Comparison of ENCODE assay signal across 18 mouse cellular contexts in genomic region chr6:50348619-50349018, GRCm38 (mm10).
A peak's percentile ranks its signal among the peaks of the same experiment; 100 is the strongest.
DNase-seq lines count a peak whose midpoint lies in the region; ATAC-seq and TF ChIP-seq lines count a peak whose summit lies in the region.
"Had no signal": no experiment of that assay in that cellular context is flagged by ENCODE, and none has a peak within 500 bp of the region (broad histone marks: within the 10 kb centered on the region; RNA-seq: fewer than 3 reads in every experiment).

No protein-coding gene starts in this region.

- WGBS in kidney, adult 2 months: 91% methylated on average over 1 of the region's 1 CpGs
- 85% methylated on average over 1 of the region's 1 CpGs for WGBS in kidney, embryonic 16.5 days
- WGBS in liver, postnatal 0 days (ENCODE audit: insufficient replicate concordance): 73% methylated on average over 1 of the region's 1 CpGs
- 85% methylated on average over 1 of the region's 1 CpGs for WGBS in stomach, postnatal 0 days

- H3K79me2 ChIP-seq in MEL (ENCODE audit: control insufficient read depth, insufficient read depth, low read length, poor library complexity): no peaks in the 10 kb centered on the region

- H3K27me3 ChIP-seq in kidney, adult 2 months (replicated peaks; ENCODE audit: control insufficient read depth, insufficient read depth, low read length): no peaks in the 10 kb centered on the region
- H3K27me3 ChIP-seq in kidney, embryonic 16.5 days (ENCODE audit: insufficient read depth, low read length): no peaks in the 10 kb centered on the region
- H3K27me3 ChIP-seq in liver, postnatal 0 days (ENCODE audit: insufficient read depth, low read length): no peaks in the 10 kb centered on the region
- H3K27me3 ChIP-seq in MEL (ENCODE audit: control insufficient read depth in 1 of 2, insufficient read depth in 2 of 2, low read length in 2 of 2): no peaks in the 10 kb centered on the region
- H3K27me3 ChIP-seq in stomach, postnatal 0 days (ENCODE audit: control insufficient read depth, insufficient read depth, low read length): no peaks in the 10 kb centered on the region
- H3K27me3 ChIP-seq: limb, embryonic 15.5 days had no signal

- TF ChIP-seq EP300 in liver, postnatal 0 days (IDR thresholded peaks at IDR 0.05; ENCODE audit: low read depth): no peak
- no peak for TF ChIP-seq EP300 in MEL (IDR thresholded peaks at IDR 0.05; ENCODE audit: low read depth in 1 of 2, low read length in 2 of 2)
- TF ChIP-seq EP300 in stomach, postnatal 0 days (optimal IDR thresholded peaks at IDR 0.05): no peak

- TF ChIP-seq CTCF in kidney, adult 2 months (conservative IDR thresholded peaks at IDR 0.05; ENCODE audit: insufficient read depth, insufficient read length, low read depth, low read length): peak; percentile 28; the same call in 1 of the 2 replicates
- peak; percentile 43 for TF ChIP-seq CTCF in liver, postnatal 0 days (IDR thresholded peaks at IDR 0.05; ENCODE audit: low read depth)
- TF ChIP-seq CTCF in MEL (IDR thresholded peaks at IDR 0.05 in 2 of 3, conservative IDR thresholded peaks at IDR 0.05 in 1 of 3; ENCODE audit: control insufficient read depth in 1 of 3, insufficient read depth in 1 of 3, low read depth in 2 of 3, low read length in 3 of 3, poor library complexity in 1 of 3, severe bottlenecking in 1 of 3): peak in 1 of 3 experiments; percentile 52; a peak in 2 of 6 replicates
- peak; percentile 64 for TF ChIP-seq CTCF in stomach, postnatal 0 days (IDR thresholded peaks at IDR 0.05; ENCODE audit: low read depth)

- peak; percentile 45 for DNase-seq in kidney, adult 2 months
- DNase-seq in liver, postnatal 0 days: no peak
- DNase-seq in liver (no peak), MEL (ENCODE audit: low read depth, low spot score) (peak; percentile 11)
- DNase-seq in stomach, postnatal 0 days (ENCODE audit: low spot score): no peak
- DNase-seq in adrenal gland, postnatal 10 days: no peak
- DNase-seq: cerebellum, adult 9-11 months; gastrocnemius, postnatal 25 days; kidney, postnatal 14 days; layer of hippocampus, adult 9-11 months; midbrain, embryonic 14.5 days; retina, postnatal 1 day; right cerebral cortex, postnatal 4 days; thymus, adult 18-20 months had no signal

- H3K27ac ChIP-seq in kidney, adult 2 months (ENCODE audit: insufficient read depth, low read depth, low read length): no peak overlapping the region
- no peak overlapping the region for H3K27ac ChIP-seq in kidney, embryonic 16.5 days (ENCODE audit: low read length)
- no peak overlapping the region for H3K27ac ChIP-seq in liver, postnatal 0 days (ENCODE audit: low read depth)
- H3K27ac ChIP-seq in MEL (ENCODE audit: control insufficient read depth, low read depth, low read length): no peak overlapping the region
- no peak overlapping the region for H3K27ac ChIP-seq in stomach, postnatal 0 days (replicated peaks)
- H3K27ac ChIP-seq: limb, embryonic 15.5 days had no signal

- no peaks in the 10 kb centered on the region for H3K4me1 ChIP-seq in kidney, adult 2 months (ENCODE audit: control insufficient read depth, insufficient read depth, low read length)
- no peaks in the 10 kb centered on the region for H3K4me1 ChIP-seq in kidney, embryonic 16.5 days (ENCODE audit: insufficient read depth, low read length)
- no peaks in the 10 kb centered on the region for H3K4me1 ChIP-seq in liver, postnatal 0 days (ENCODE audit: insufficient read depth)
- H3K4me1 ChIP-seq in MEL (ENCODE audit: control insufficient read depth in 1 of 2, insufficient read depth in 2 of 2, low read length in 2 of 2): no peaks in the 10 kb centered on the region
- H3K4me1 ChIP-seq in stomach, postnatal 0 days (replicated peaks; ENCODE audit: control insufficient read depth, insufficient read depth): no peaks in the 10 kb centered on the region
- H3K4me1 ChIP-seq: limb, embryonic 15.5 days had no signal

- H3K4me3 ChIP-seq in kidney, adult 2 months (ENCODE audit: insufficient read depth, low read depth, low read length): no peak overlapping the region
- no peak overlapping the region for H3K4me3 ChIP-seq in kidney, embryonic 16.5 days (ENCODE audit: low read length)
- no peak overlapping the region for H3K4me3 ChIP-seq in liver, postnatal 0 days (ENCODE audit: low read depth, low read length)
- no peak overlapping the region for H3K4me3 ChIP-seq in MEL (ENCODE audit: control insufficient read depth in 1 of 2, insufficient read depth in 1 of 2, low read depth in 2 of 2, low read length in 2 of 2)
- no peak overlapping the region for H3K4me3 ChIP-seq in stomach, postnatal 0 days (ENCODE audit: low read depth, low read length)
- H3K4me3 ChIP-seq: limb, embryonic 15.5 days had no signal

- ATAC-seq in kidney, embryonic 16.5 days (ENCODE audit: low FRiP score, low TSS enrichment): no peak
- no peak for ATAC-seq in liver, postnatal 0 days
- no peak for ATAC-seq in stomach, postnatal 0 days (ENCODE audit: low FRiP score, low TSS enrichment)
- ATAC-seq: hindbrain, embryonic 16.5 days had no signal

- H3K9me3 ChIP-seq in kidney, embryonic 16.5 days (ENCODE audit: low read length): no peaks in the 10 kb centered on the region
- H3K9me3 ChIP-seq in liver, postnatal 0 days (ENCODE audit: low read length): no peaks in the 10 kb centered on the region
- H3K9me3 ChIP-seq in MEL (replicated peaks; ENCODE audit: insufficient read depth, low read length): no peaks in the 10 kb centered on the region
- H3K9me3 ChIP-seq in stomach, postnatal 0 days (ENCODE audit: control insufficient read depth, low read length): no peaks in the 10 kb centered on the region
- H3K9me3 ChIP-seq: limb, embryonic 15.5 days had no signal

- peaks cover 6% of the 10 kb centered on the region; the same call in 1 of the 2 replicates for H3K36me3 ChIP-seq in kidney, adult 2 months (ENCODE audit: control insufficient read depth, insufficient read depth, low read length)
- H3K36me3 ChIP-seq in kidney, embryonic 16.5 days (ENCODE audit: insufficient read depth, low read length): peaks cover 7% of the 10 kb centered on the region; the same call in 1 of the 2 replicates
- H3K36me3 ChIP-seq in liver, postnatal 0 days (replicated peaks; ENCODE audit: insufficient read depth, low read length): no peaks in the 10 kb centered on the region
- no peaks in the 10 kb centered on the region for H3K36me3 ChIP-seq in MEL (ENCODE audit: control insufficient read depth in 1 of 2, insufficient read depth in 2 of 2, low read length in 2 of 2)
- no peaks in the 10 kb centered on the region for H3K36me3 ChIP-seq in stomach, postnatal 0 days (ENCODE audit: control insufficient read depth, insufficient read depth, low read length)
- H3K36me3 ChIP-seq: limb, embryonic 15.5 days had no signal

- no peak for TF ChIP-seq POLR2A in kidney, adult 2 months (IDR thresholded peaks at IDR 0.05; ENCODE audit: low read depth, low read length)
- no peak for TF ChIP-seq POLR2A in MEL (IDR thresholded peaks at IDR 0.05; ENCODE audit: control insufficient read depth in 1 of 2, insufficient read depth in 1 of 2, low read depth in 1 of 2, low read length in 2 of 2, poor library complexity in 1 of 2)

- peak; percentile 47 for TF ChIP-seq RAD21 in MEL (IDR thresholded peaks at IDR 0.05; ENCODE audit: low read depth, low read length)

- H3K4me2 ChIP-seq in kidney, embryonic 16.5 days (replicated peaks; ENCODE audit: low read depth, low read length): no peak overlapping the region
- H3K4me2 ChIP-seq in liver, postnatal 0 days (ENCODE audit: low read depth, low read length): no peak overlapping the region
- no peak overlapping the region for H3K4me2 ChIP-seq in stomach, postnatal 0 days (replicated peaks; ENCODE audit: low read depth)
- H3K4me2 ChIP-seq: heart, embryonic 11.5 days; limb, embryonic 15.5 days had no signal

- H3K9ac ChIP-seq in kidney, embryonic 16.5 days (replicated peaks; ENCODE audit: low read length): no peak overlapping the region
- no peak overlapping the region for H3K9ac ChIP-seq in liver, postnatal 0 days (replicated peaks)
- H3K9ac ChIP-seq in MEL (ENCODE audit: control insufficient read depth, low read depth, low read length, poor library complexity, severe bottlenecking): no peak overlapping the region
- H3K9ac ChIP-seq in stomach, postnatal 0 days (ENCODE audit: low read length): no peak overlapping the region
- H3K9ac ChIP-seq: limb, embryonic 15.5 days had no signal

TF ChIP-seq in MEL, 35 proteins besides CTCF, POLR2A, EP300 and RAD21:
- TF ChIP-seq ZMIZ1 (IDR thresholded peaks at IDR 0.05; ENCODE audit: low read depth, low read length): no peak
- TF ChIP-seq ETS1 (IDR thresholded peaks at IDR 0.05; ENCODE audit: low read depth, low read length): no peak
- TF ChIP-seq ZC3H11A (IDR thresholded peaks at IDR 0.05; ENCODE audit: low read depth, low read length): peak; percentile 54; the same call in 1 of the 2 replicates
- no peak for TF ChIP-seq CHD2 (IDR thresholded peaks at IDR 0.05; ENCODE audit: low read length)
- no peak for TF ChIP-seq UBTF (IDR thresholded peaks at IDR 0.05; ENCODE audit: borderline replicate concordance, insufficient read depth, low read depth, low read length)
- TF ChIP-seq HCFC1 (IDR thresholded peaks at IDR 0.05; ENCODE audit: low read depth, low read length): no peak
- no peak for TF ChIP-seq NRF1 (IDR thresholded peaks at IDR 0.05; ENCODE audit: insufficient read depth, low read depth, low read length, poor library complexity, severe bottlenecking)
- TF ChIP-seq USF1 (IDR thresholded peaks at IDR 0.05; ENCODE audit: low read depth, low read length): no peak
- peak; percentile 56 for TF ChIP-seq SMC3 (IDR thresholded peaks at IDR 0.05; ENCODE audit: low read depth, low read length)
- TF ChIP-seq ZNF384 (IDR thresholded peaks at IDR 0.05; ENCODE audit: low read depth, low read length): no peak
- no peak for TF ChIP-seq MYC (IDR thresholded peaks at IDR 0.05; ENCODE audit: low read depth, low read length)
- TF ChIP-seq GATA1 (IDR thresholded peaks at IDR 0.05; ENCODE audit: low read depth, low read length): no peak
- TF ChIP-seq CHD1 (IDR thresholded peaks at IDR 0.05; ENCODE audit: low read depth, low read length): no peak
- no peak for TF ChIP-seq MAZ (IDR thresholded peaks at IDR 0.05; ENCODE audit: low read depth, low read length)
TF ChIP-seq in MEL: peak in this region for 2.

Comparison
In these comparisons a context has a peak if more than half of its experiments do, and no peak if none do; other contexts are left out.
1. DNase-seq: peak in kidney, adult 2 months (single experiment) and MEL (single experiment); none in liver, postnatal 0 days (single experiment), liver (single experiment), stomach, postnatal 0 days (single experiment) and adrenal gland, postnatal 10 days (single experiment).